Mouse (Mus musculus) liver, adult 2 months (tissue): ENCODE measurements around the gene Gm13278.
"Not testable (repeated sequence)": the region's sequence is repeated elsewhere in the genome, so short reads cannot be mapped to it uniquely, and the experiment has no call there.

Source experiments
- CTCF ChIP-seq: fragments of 200-500 bp; IDR thresholded peaks from 2 replicates; pipeline ENCODE4 v1.5.1; 2011; ENCODE audit warnings: low read depth, low read length, control low read depth
- POLR2A ChIP-seq: fragments of 200-500 bp; IDR thresholded peaks from 2 replicates; pipeline ENCODE4 v1.6.1; 2011; ENCODE audit warnings: low read length, control low read depth; ENCODE audit not compliant: insufficient read depth; ENCODE audit errors: extremely low read depth

DNA sequence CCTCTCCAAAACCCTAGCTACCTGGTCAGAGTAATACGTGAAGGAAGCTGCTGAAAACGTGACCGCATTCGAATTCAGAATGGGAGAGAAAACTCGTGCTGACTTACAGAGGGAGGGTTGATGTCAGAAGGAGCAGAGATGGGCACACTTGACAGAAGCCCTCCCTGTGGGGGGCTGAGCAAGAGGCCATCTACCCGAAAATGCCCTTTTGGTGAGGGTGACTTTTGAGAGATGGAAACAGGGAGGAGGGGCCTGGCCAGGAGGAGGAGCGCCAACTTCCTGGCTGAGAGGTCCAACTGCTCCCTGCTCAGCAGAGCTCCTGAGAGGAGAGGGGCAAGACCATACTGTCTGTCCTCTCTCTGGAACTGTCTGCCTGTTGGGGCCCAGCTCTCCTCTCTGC is 9.5 kb upstream of the Gm13278 start, which contains the start of gene Ifnz:
- not testable (repeated sequence) for TF ChIP-seq POLR2A, CTCF
